Mouse (Mus musculus) intestine, embryonic 15.5 days (tissue): Measurements from ENCODE around the gene Gm26661. TPM values are rescaled to one million over a fixed set of nuclear protein-coding genes. Genes with fewer than 3 reads are reported as not detected.

Experiments used
- ATAC-seq: fragments of 200-750 bp; cut with Nextera tagmentation; 2 replicates; pipeline ENCODE4 v1.8.0; 2017; ENCODE audit warnings: moderate TSS enrichment, moderate library complexity
- H3K27ac ChIP-seq: fragments of 300-500 bp; sonication (generic); 2 replicates; pipeline ENCODE4 v1.5.1; 2015; ENCODE audit warnings: mild to moderate bottlenecking, inconsistent platforms
- H3K27me3 ChIP-seq: fragments of 300-500 bp; sonication (generic); replicated peaks from 2 replicates; pipeline ENCODE4 v1.6.1; 2015; ENCODE audit warnings: inconsistent platforms
- H3K36me3 ChIP-seq: fragments of 300-500 bp; sonication (generic); 2 replicates; pipeline ENCODE4 v1.6.1; 2015; ENCODE audit warnings: inconsistent platforms
- H3K4me1 ChIP-seq: fragments of 300-500 bp; sonication (generic); replicated peaks from 2 replicates; pipeline ENCODE4 v1.6.1; 2015; ENCODE audit warnings: inconsistent platforms
- H3K4me2 ChIP-seq: fragments of 300-500 bp; sonication (generic); replicated peaks from 2 replicates; pipeline ENCODE4 v1.6.1; 2015; ENCODE audit warnings: mild to moderate bottlenecking, inconsistent platforms
- H3K4me3 ChIP-seq: fragments of 300-500 bp; sonication (generic); replicated peaks from 2 replicates; pipeline ENCODE4 v1.5.1; 2015; ENCODE audit warnings: inconsistent platforms
- H3K9ac ChIP-seq: fragments of 300-500 bp; sonication (generic); 2 replicates; pipeline ENCODE4 v1.6.1; 2015; ENCODE audit warnings: inconsistent platforms
- H3K9me3 ChIP-seq: fragments of 300-500 bp; sonication (generic); 2 replicates; pipeline ENCODE4 v1.6.1; 2016; ENCODE audit warnings: inconsistent platforms
- WGBS: fragments of 180-500 bp; shearing (Covaris S2); methylation state at CpG from one replicate; pipeline ENCODE4 v1.1.7; 2015; 5-methylcytosine and 5-hydroxymethylcytosine counted together
- polyA plus RNA-seq: library from polyadenylated mRNA; unstranded; fragments of >200 nt; fragmentation: Nextera tagmentation; extraction: Ambion mirVana; gene quantifications from 2 replicates; pipeline ENCODE4 v1.2.1, GENCODE M21; 2015

Gene Gm26661
- polyA plus RNA-seq, 1 experiment from 2014 or later, result not detected

- Histone ChIP-seq H3K9ac (no peak overlapping the region), H3K36me3 (no peaks in the 10 kb centered on the region), H3K4me3 (no peak overlapping the region), H3K4me1 (peaks cover 3% of the 10 kb centered on the region; the same call in 1 of the 2 replicates), H3K9me3 (no peaks in the 10 kb centered on the region), H3K27ac (no peak overlapping the region), H3K4me2 (no peak overlapping the region), H3K27me3 (no peaks in the 10 kb centered on the region)
- ATAC-seq, result no peak
- 57% methylated on average over 4 of the region's 4 CpGs for WGBS
Observed at GRCm38 (mm10) chr14:7803874-7804557, 12.6 kb downstream of the Gm26661 start.

GRCm38 (mm10) chr14:7804558-7804905 lies 13.1 kb downstream of the Gm26661 start:
- H3K9ac ChIP-seq, result no peak overlapping the region
- ATAC-seq, result no peak
- 83% methylated on average over 2 of the region's 2 CpGs for WGBS
- H3K27ac ChIP-seq, result no peak overlapping the region
- H3K4me1 ChIP-seq, result peaks cover 3% of the 10 kb centered on the region
- H3K9me3 ChIP-seq, result no peaks in the 10 kb centered on the region
- no peaks in the 10 kb centered on the region for H3K36me3 ChIP-seq
- no peak overlapping the region for H3K4me3 ChIP-seq
- H3K27me3 ChIP-seq, result no peaks in the 10 kb centered on the region
- no peak overlapping the region for H3K4me2 ChIP-seq

DNA sequence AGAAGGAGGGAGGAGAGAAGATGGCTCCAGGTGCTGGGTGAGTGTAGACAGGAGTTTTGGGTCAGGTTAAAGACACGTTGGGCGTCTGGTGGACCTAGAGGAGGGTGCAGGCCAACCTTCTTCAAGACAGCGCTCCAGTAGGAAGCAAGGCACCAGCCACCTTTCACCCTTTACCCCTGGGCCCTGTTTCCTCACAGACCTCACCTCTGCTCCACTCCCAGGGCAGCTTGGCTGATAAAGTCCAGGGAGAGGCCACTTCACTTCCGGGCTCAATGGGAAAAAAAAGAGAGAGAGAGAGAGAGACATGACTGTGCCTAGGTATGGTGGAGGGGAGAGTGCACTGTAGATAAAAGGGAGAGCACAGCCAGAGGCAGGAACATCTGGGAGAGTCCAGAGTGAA lies 16.3 kb downstream of the Gm26661 start:
- H3K27ac ChIP-seq, result no peak overlapping the region
- H3K4me3 ChIP-seq, result no peak overlapping the region
- peaks cover 3% of the 10 kb centered on the region for H3K4me1 ChIP-seq
- no peak overlapping the region for H3K9ac ChIP-seq
- H3K4me2 ChIP-seq, result no peak overlapping the region
- 59% methylated on average over 4 of the region's 4 CpGs for WGBS
- peak; percentile 72 for ATAC-seq
- no peaks in the 10 kb centered on the region for H3K36me3 ChIP-seq
- H3K9me3 ChIP-seq, result no peaks in the 10 kb centered on the region
- H3K27me3 ChIP-seq, result no peaks in the 10 kb centered on the region

- peak overlapping the region; percentile 63 for H3K27ac ChIP-seq
- no peaks in the 10 kb centered on the region for H3K9me3 ChIP-seq
- H3K27me3 ChIP-seq, result no peaks in the 10 kb centered on the region
- 59% methylated on average over 11 of the region's 11 CpGs for WGBS
- peaks cover 3% of the 10 kb centered on the region for H3K4me1 ChIP-seq
- ATAC-seq, result peak; percentile 46
- H3K36me3 ChIP-seq, result no peaks in the 10 kb centered on the region
- no peak overlapping the region for H3K4me2 ChIP-seq
- H3K4me3 ChIP-seq, result no peak overlapping the region
- no peak overlapping the region for H3K9ac ChIP-seq
Observed at GRCm38 (mm10) chr14:7808501-7808981, 17.2 kb downstream of the Gm26661 start.

GRCm38 (mm10) chr14:7809043-7809955 lies 17.9 kb downstream of the Gm26661 start:
- peak; percentile 67 for ATAC-seq
- H3K36me3 ChIP-seq, result no peaks in the 10 kb centered on the region
- H3K27me3 ChIP-seq, result no peaks in the 10 kb centered on the region
- H3K9ac ChIP-seq, result no peak overlapping the region
- H3K4me2 ChIP-seq, result no peak overlapping the region
- peaks cover 3% of the 10 kb centered on the region for H3K4me1 ChIP-seq
- H3K27ac ChIP-seq, result no peak overlapping the region; the same call in 1 of the 2 replicates
- H3K9me3 ChIP-seq, result no peaks in the 10 kb centered on the region
- H3K4me3 ChIP-seq, result no peak overlapping the region
- WGBS, result 64% methylated on average over 12 of the region's 12 CpGs

DNA sequence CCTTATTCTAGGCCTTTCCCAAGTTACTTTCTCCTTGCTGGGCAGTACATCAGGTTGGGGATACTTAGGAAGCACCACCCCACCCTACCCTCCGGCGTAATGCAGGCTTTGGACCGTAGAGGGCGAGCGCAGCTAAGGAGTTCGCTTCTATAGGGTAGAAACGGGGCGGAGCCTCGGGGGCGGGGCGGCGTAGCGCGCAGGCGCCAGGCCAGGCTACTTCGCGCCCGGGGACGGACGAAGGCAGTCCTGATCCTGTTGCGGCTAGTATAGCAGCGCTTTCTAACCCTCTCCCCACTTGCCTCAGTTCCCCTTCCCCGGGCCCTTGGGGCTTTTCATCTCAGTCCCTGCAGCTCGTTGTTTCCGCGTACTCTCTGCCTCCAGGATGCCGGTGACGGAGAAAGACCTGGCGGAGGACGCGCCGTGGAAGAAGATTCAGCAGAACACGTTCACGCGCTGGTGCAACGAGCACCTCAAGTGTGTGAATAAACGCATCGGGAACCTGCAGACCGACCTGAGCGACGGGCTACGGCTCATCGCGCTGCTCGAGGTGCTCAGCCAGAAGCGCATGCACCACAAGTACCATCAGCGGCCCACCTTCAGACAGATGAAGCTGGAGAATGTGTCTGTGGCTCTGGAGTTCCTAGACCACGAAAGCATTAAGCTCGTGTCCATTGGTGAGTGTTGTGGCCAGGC lies 26.5 kb downstream of the Gm26661 start, which contains the start of gene Flnb:
TSS of gene Flnb (plus strand) at position 188 of the 693 bp plus-strand sequence.
- peak within 1 kb of the TSS; percentile 89 for H3K4me2 ChIP-seq
- H3K36me3 ChIP-seq, result no peaks in the 10 kb centered on the region
- H3K4me3 ChIP-seq, result peak within 1 kb of the TSS; percentile 77
- H3K27ac ChIP-seq, result peak within 1 kb of the TSS; percentile 74
- peak; percentile 96 for ATAC-seq
- no peaks in the 10 kb centered on the region for H3K27me3 ChIP-seq
- no peaks in the 10 kb centered on the region for H3K9me3 ChIP-seq
- H3K9ac ChIP-seq, result peak within 1 kb of the TSS; percentile 79
- H3K4me1 ChIP-seq, result peaks cover 31% of the 10 kb centered on the region
- WGBS, result under 1% methylated on average over 49 of the region's 49 CpGs

DNA sequence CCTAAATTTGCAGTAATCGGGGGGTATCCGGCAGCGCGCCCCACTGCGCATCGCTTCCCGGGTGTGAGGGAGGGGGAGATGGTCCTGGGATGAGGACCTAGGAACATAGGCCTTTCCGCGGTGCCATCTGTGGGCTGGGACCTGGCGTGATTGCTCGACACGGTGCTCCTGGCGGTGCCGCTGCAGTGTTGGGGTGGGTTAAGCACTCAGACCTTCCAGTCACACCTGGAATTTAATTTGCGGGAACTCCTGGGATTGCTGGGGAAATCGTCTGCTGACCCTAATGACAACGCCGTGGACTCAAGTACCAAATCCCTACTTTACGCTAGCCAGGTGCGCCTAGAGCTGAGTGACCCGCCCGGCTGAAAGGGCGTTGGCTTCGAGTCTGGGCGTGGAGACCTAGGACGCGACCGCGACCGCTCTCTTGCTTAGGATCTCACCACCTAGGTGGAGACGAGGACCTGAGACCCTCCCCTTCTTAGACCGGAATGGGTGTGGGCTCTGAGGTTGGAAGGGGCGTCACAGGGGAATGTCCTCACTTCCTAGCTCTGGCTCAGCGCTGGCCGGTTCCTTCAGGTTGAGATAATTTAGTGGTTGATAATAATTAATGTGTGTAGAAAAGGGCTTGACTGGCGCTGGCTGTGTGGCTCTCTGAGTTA lies 27.2 kb downstream of the Gm26661 start:
- H3K4me3 ChIP-seq, result peak overlapping the region; percentile 77
- peaks cover 32% of the 10 kb centered on the region for H3K4me1 ChIP-seq
- peak overlapping the region; percentile 74 for H3K27ac ChIP-seq
- H3K9ac ChIP-seq, result peak overlapping the region; percentile 79
- WGBS, result under 1% methylated on average over 36 of the region's 36 CpGs
- H3K27me3 ChIP-seq, result no peaks in the 10 kb centered on the region
- H3K9me3 ChIP-seq, result no peaks in the 10 kb centered on the region
- peak overlapping the region; percentile 89 for H3K4me2 ChIP-seq
- no peaks in the 10 kb centered on the region for H3K36me3 ChIP-seq
- peak; percentile 49 for ATAC-seq

- Histone ChIP-seq H3K27ac (peak overlapping the region; percentile 74), H3K4me3 (peak overlapping the region; percentile 77), H3K36me3 (no peaks in the 10 kb centered on the region), H3K9me3 (no peaks in the 10 kb centered on the region), H3K27me3 (no peaks in the 10 kb centered on the region), H3K4me1 (peaks cover 37% of the 10 kb centered on the region), H3K4me2 (peak overlapping the region; percentile 89), H3K9ac (peak overlapping the region; percentile 79)
- WGBS, result 35% methylated on average over 5 of the region's 5 CpGs
- ATAC-seq, result peak; percentile 52
Observed at GRCm38 (mm10) chr14:7819446-7819845, 28.1 kb downstream of the Gm26661 start.

- peaks cover 49% of the 10 kb centered on the region for H3K4me1 ChIP-seq
- no peak overlapping the region for H3K9ac ChIP-seq
- no peak overlapping the region for H3K4me3 ChIP-seq
- ATAC-seq, result no peak
- 0 out of 2 replicates have a peak overlapping the region, but pooled peaks have one; percentile 89 for H3K4me2 ChIP-seq
- no peaks in the 10 kb centered on the region for H3K36me3 ChIP-seq
- no peak overlapping the region for H3K27ac ChIP-seq
- H3K27me3 ChIP-seq, result no peaks in the 10 kb centered on the region
- 48% methylated on average over 8 of the region's 8 CpGs for WGBS
- no peaks in the 10 kb centered on the region for H3K9me3 ChIP-seq
Observed at GRCm38 (mm10) chr14:7821341-7821740, 30.0 kb downstream of the Gm26661 start.

GRCm38 (mm10) chr14:7822693-7823092 lies 31.3 kb downstream of the Gm26661 start:
- no peak overlapping the region for H3K4me2 ChIP-seq
- peak overlapping the region; percentile 19; the same call in 1 of the 2 replicates for H3K27ac ChIP-seq
- no peak for ATAC-seq
- no peaks in the 10 kb centered on the region for H3K36me3 ChIP-seq
- H3K4me3 ChIP-seq, result no peak overlapping the region
- H3K9ac ChIP-seq, result no peak overlapping the region
- H3K27me3 ChIP-seq, result no peaks in the 10 kb centered on the region
- peaks cover 52% of the 10 kb centered on the region for H3K4me1 ChIP-seq
- no peaks in the 10 kb centered on the region for H3K9me3 ChIP-seq
- WGBS, result 46% methylated on average over 7 of the region's 7 CpGs

- 31% methylated on average over 8 of the region's 8 CpGs for WGBS
- Histone ChIP-seq H3K4me1 (peaks cover 44% of the 10 kb centered on the region), H3K36me3 (no peaks in the 10 kb centered on the region), H3K9ac (no peak overlapping the region), H3K27me3 (no peaks in the 10 kb centered on the region), H3K27ac (peak overlapping the region; percentile 87), H3K4me3 (no peak overlapping the region), H3K9me3 (no peaks in the 10 kb centered on the region), H3K4me2 (peak overlapping the region; percentile 31)
- peak; percentile 72 for ATAC-seq
Observed at GRCm38 (mm10) chr14:7824651-7825268, 33.4 kb downstream of the Gm26661 start.
